Mouse (Mus musculus) adipocyte (in vitro differentiated cells): Measurements from ENCODE around the gene Cldn7.
A peak's percentile ranks its signal among the peaks of the same experiment; 100 is the strongest.
"Not testable (repeated sequence)": the region's sequence is repeated elsewhere in the genome, so short reads cannot be mapped to it uniquely, and the experiment has no call there.

Experiments
- DNase-seq: peaks from one replicate; pipeline ENCODE4 v3.0.0-alpha.2; 2016; ENCODE audit warnings: low spot score

The Cldn7 gene

DNA sequence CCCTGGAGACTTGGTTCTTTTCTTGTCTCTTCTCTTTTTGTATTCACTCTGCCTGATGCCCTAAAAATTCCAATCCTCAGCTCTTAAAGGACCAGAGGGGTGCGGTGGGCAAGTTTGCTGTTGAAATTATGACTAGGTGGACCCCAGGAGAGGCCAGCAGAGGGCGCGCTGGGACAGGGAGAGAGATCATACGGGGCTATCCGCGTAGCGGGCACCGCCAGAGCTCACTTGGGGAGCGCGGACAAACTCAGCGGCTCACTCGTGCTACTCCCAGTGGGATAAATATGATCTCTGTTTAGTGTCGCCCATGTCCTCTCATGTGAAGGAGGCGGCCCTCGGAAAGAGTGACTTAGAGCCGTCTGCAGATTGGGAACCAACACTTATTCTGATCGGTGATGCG is 30.4 kb upstream of the Cldn7 start:
- DNase-seq, result peak; percentile 86

DNA sequence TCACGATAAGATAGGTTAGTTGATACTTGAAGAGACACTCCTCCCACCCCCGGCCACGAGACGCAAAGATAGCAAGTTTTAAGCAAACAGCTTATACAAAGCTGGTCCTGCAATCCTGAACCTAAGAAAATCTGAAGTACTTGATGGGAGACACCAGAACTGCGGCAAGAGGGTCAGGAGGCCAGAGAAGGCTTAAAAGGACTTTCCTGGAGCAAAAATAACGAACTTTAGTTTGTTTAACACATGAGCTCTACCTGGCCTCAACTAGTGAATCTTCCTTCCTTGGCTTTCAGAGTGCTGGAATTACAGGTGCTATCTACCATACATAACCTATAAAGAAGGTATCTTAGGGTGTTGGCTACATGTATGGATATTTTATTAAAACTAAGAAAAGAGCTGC is 29.9 kb upstream of the Cldn7 start:
- no peak for DNase-seq

DNA sequence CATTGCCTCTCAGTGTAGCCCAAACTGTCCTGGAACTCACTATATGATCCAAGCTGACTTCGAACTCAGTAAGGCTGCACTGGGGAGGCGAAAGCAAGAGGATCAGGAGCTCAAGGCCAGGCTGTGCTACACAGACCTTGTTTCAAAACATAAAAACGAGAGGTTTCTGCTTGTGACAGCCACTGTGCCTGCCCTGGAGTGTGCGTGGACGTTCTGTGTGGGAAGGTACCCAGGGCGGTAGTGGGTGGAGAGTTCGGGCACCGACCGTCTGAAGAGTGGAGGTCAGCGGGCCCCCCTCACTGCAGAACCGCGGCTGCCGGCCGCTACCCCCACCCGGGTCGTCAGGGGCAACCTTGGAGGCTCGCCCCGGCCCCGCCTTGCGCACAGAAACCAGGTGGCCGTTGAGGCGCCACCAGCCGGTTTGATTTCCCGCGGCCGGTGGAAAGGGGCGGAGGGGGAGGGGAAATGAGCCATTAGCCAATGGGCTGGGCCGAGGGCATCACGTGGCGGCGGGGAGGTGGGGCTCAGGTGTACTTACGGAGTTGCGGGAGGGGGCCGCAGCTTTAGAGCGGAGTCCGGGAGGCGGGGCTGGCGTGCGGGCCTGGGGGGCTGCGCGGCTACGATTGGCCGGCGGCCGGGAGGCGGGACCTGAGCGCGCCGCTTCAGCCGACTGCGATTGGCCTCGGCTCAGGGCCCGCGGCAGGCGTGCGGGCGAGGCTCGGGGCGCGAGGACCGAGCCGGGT is 29.3 kb upstream of the Cldn7 start, which contains the start of gene Ybx2:
TSS of gene Ybx2 (plus strand) at position 660 of the 743 bp plus-strand sequence.
- no peak for DNase-seq

DNA sequence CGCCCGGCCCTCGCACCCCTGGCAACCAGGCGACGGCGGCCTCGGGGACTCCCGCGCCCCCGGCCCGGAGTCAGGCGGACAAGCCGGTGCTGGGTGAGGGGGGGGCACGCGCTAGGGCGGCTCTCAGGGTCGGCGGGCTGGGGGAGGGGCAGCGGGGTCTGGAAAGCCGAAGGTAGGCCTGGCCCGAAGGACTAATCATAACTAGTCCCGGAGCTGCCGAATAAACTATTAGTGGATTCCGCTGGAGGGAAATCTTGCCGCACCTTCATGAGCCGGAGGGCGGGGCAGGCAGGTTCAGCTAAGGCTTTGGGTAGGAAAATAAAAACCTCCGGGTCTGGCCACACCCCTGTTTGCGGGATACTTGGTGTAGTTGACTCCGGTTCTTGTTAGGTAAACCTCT is 28.4 kb upstream of the Cldn7 start:
- no peak for DNase-seq

DNA sequence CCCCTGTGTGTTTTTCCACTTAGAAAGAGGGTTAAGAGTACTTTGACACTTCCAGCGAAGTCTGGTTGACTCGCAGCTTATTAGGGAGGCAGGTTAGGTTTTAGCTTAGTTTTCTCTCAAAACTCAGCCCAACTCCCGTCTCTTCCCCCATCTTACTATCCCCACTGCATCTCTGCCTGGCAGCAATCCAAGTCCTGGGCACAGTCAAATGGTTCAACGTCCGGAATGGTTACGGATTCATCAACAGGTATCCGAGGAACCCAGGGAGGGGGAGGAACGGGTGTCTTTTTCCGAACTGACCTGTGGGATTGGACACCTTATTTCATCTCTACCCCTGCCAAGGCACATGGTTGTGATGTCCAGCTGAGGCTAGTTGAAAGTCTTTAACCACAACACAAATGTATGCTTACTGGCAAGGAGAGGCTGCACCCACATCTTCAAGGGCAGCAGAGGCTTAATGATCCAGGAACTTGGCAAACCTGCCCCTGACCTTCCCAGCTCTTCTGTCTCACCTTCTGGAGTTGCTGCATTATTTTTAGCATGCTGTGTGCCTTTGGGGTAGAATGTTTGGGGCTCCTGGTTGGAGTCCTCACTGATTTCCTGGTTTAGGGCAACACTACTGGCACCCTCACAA is 27.7 kb upstream of the Cldn7 start:
- peak; percentile 36 for DNase-seq

DNA sequence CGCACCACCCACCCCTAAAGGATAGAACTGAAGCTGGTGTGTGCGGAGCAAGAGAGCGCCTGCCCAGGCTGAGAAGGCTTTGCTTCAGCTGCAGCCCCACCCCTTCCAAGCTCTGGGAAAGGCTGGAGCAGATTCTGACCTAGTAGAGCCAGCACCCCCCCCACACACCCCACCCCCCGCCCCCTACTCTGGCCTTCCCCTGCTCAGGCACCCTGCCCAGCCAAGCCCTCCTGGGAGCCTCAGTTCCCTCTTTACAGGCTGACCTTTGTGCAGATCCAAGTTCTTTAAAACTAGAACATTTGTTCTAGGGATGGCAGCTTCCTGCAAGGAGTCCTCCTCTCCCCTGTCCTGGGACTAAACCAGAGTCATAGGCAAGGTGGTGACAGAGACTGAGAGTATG is 27.2 kb upstream of the Cldn7 start:
- peak; percentile 92 for DNase-seq

DNA sequence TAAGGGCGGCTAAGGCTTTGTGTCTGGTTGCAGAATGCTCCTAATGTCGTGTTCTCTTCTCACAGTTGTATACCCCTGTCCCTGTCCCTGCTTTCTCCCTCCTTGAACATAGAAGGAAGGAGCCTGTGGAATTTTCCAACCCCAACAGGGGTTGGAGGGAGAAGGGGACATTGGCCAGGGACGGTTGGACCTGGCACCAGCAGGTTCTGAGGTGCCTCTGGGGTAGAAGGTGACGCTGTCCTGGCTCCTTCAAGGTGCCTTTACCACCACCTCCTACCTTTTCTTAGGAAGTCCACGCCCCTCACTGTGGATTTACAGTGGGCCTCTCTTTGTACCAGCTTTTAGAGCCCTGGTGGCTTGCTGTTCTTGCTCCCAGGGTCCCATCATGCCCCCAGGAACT is 26.7 kb upstream of the Cldn7 start:
- DNase-seq, result no peak

DNA sequence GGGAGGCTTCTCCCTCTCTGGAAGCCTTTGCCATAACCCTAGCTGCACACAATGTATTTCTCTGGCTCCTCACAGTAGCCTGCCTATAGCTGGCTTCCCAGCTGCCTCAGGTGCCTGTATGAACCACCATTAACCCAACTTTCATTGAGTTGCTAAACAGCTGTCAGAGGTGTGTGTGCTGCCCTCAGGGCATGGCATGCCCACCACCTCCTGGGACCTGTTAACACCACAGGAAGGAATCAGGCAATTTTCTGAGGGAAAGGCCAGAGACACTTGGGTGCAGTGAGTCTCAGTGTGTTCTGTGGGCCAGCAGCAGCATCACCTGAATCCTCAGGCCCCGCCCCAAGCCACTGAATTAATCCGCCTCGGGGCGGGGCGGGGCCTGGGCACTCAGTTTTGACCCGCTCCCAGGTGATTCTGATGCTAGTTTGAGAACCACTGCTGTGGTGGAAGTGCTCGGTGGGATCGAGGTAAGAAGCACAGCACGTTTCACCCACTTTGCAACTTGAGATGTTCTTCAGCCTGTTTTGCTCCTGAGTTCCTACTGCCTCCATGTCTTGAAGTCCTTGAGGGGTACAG is 26.1 kb upstream of the Cldn7 start:
- peak; percentile 39 for DNase-seq

DNA sequence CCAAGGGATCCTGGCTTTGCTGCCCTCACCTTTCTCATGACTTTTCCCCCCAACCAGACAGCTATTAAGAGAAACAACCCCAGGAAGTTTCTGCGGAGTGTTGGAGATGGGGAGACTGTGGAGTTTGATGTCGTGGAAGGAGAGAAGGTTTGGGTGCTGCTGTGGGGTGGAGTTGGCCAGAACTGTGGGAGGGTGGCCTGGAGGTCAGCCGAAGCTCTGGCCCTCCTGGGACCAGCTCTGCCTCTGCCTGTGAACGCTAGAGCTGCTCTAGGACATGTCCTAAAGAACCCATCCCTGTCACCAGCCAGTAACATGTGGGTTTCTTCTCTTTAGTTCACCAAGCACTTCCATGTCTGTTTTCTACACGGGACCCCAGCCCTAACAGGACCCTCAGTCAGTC is 25.4 kb upstream of the Cldn7 start:
- DNase-seq, result peak; percentile 67

DNA sequence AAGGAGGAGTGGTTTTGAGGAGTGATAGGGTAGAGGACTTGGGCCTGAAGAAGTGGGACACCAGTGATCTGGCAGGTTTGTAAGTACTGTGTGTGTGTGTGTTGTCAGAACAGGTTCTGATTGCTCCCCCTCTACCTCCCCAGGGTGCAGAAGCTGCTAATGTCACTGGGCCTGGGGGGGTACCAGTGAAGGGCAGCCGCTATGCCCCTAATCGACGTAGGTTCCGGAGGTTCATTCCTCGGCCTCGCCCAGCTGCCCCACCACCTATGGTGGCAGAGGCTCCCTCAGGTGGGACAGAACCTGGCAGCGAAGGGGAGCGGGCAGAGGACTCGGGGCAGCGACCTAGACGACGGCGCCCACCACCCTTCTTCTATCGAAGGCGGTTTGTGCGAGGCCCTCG is 24.8 kb upstream of the Cldn7 start:
- DNase-seq, result no peak

DNA sequence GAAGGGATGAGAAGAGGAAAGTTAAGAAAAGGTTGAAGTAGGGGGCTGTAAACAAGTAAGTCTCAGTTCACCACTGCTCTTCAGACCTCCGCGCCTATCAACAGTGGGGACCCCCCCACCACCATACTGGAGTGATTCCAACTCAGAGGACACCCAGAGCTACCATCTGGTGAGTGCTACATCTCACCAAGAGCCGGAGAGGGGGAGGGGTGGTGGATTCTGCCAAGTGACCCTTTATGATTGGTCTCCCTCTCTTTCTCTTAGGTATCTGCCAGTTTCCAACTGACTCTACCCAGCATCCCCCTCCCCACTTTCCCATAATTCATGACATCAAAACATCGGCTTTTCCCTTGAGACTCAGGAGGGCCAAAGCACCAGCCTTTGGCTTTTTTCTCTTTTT is 23.6 kb upstream of the Cldn7 start:
- no peak for DNase-seq

DNA sequence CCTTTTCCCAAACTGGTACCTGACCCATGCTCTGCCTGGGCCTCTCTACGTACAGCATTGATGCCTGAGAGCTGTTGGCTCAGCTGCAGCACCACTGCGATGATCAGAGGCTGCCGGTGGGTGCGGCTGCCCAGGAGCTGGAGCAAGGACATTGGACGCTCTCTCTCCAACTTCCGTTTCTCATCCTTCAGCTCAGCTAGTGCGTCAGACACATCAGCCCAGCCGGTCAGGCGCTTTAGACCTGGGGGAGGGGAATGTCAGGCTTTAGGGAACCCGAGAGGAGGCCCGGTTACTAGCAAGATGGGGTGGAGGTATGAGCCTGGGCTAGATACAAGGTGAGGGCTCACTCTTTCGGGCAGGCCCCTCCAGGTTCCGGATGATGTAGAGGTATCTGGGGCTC is 19.4 kb upstream of the Cldn7 start:
- no peak for DNase-seq

DNA sequence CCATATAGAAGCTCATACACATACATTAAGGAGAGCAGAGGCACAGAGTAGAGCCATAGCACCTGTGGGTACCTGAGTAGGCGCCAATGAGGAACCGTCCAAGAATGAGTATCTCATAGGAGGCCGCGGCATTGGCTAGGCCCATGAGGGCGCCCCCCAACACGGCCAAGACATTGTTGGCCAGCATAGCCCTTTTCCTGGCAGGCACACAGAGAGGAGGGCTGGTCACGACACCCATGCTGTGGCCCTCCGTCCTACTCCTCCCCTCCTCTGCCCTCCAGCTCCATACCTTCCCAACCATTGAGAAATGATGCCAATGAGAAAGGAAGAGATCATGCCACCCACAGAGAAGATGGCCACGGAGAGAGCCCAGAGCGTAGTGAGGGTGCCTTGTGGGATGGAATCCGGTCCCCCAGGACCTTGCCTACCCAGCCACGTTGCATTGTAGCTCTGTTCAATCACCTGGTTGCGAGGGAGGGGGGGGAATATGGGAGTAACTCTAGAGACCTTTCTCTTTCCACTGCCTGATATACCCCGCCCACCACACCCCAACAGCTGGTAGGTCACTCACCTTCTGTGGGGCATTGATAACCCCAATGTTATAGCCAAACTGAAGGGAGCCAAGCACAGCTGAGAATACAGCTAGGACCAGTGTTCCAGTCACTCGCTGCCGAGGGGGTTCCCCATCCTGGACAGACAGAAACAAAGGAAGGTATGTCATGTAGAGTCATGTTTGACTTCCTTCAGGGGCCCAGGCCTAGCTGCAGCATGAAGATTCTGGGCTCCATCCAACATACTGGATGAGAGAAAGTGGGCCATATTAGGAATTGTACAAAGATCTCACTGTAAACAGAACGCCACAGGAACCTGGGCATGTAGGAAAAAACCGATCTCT is 18.3 kb upstream of the Cldn7 start:
- no peak for DNase-seq

DNA sequence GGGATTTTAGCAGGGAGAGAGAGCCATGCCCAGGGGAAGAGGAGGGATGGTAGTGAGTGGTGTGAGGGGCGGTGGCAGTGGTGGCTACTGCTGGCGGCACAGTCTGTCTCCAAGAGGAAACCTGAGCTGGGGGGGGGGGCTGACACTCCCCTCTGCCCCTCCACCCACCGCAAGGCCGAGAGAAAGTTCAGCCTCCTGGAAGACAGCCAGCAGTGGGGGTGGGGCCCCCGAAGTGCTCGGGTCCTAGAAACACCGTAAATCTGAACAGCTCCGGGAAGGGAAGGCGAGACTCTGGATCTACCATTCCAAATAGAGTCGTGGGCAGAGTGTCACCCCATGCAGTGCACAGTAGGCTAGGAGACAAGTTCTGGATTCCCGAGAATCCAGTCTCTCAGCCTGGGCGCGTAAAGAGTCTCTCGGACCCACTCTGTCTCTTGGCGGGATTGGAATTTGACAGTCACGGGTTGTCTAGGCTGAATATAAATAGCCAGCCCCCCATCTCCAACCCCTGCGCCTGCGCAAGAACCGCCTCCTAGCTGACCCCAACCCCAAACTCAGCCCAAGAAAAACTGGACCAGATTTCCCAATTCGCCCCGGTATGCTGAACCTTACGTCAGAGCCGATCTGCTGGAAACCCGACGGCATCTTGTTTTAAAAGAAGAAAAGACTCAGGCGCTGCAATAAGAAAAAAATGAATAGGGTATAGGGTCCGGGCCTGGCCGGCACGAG is 17.1 kb upstream of the Cldn7 start:
- DNase-seq, result peak; percentile 32

DNA sequence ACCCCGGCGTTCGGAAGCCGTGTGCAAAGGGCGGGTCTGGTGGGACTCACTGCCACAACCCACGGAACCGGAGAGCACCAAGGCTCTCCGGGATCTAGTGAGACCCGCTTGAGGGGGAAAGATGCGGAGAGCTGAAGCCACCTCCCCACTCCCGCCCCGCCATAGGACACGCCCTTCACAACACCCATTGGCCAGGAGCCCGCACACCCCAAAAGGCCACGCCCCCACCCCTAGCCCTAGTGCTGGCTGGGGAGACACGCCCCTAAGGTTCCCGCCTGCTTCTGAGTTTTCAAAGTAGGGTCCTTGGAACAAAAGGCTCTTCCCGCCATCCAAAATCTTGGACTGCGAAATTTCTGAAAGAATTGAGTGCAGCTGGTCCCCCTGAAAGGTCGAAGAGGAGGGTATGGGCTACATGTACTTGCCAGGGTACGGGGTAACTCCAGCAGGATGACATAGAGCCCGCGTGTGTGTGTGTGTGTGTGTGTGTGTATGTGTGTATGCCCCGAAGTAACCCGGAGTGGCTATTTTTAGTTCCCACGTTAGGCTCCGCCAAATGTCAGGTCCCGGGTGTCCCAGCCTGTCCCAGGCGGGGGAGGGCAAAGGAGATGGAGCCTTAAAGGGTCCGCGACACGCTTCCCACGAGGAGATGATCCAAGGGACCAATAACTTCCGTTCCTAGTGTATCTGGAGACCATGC is 16.4 kb upstream of the Cldn7 start, which contains the start of gene Slc2a4:
TSS of gene Slc2a4 (minus strand) at position 123 of the 697 bp plus-strand sequence.
- DNase-seq, result peak; percentile 88

DNA sequence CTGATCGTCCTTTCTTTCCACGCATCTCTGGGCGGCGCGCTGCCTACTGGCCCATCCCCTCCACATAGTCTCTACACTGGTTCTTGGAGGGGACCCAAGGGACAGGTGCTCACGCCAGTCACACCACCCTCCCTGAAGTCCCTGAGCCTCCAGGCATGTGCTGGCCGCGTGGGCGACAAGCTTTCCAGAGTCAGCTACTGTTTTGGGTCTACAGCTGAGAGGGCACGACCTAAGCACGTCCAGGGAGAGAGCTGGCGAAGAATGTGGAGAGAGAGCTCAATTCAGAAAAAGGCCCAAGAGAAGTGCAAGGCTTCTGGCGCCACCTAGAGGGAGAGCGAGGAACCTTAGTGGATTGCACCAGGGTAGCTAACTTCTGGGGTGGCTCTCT is 15.8 kb upstream of the Cldn7 start:
- peak; percentile 91 for DNase-seq

DNA sequence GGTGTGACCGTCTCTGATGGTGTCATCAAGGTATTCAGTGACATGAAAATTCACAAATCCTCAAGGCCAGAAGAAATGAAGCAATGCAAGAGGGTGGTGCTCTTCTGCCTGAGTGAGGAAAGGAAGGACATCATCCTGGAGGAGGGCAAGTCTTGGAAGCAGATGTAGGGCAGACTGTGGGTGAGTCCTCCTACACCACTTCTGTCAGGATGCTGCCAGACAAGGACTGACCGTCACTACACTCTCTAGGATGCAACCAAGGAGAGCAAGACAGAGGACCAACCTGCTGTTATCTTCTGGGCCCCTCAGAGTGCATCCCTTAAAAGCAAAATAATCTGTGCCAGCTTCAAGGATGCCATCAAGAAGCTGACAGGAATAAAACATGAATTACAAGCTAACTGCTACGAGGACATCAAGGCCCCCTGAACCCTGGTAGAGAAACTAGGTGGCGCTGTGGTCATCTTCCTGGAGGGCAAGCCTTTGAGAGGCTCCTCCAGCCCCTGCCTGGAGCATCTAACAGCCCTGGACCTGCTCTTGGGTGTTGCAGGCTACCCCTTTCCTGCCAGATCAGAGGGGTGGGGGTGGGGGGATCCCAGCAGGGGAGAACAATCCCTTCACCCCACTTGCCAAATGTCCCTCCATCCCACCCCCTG is 13.6 kb upstream of the Cldn7 start:
- no peak for DNase-seq

DNA sequence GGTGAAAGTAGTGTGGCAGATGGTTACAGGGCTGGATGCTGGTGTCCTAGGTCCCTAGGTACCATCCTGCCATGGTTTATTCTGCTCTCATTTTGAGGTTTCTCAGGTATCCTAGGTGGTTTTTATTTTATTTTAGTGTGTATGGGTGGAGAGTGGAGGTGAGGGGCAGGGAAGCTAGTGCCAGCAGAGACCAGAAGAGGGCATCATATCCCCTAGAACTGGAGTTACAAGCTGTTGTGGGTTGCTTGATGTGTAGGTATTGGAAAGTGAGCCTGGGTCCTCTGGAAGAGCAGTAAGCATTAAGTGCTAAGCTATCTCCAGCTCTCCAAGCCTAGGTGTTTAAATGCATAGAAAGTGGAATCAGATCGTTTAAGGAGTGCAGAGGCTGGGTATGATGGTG is 12.3 kb upstream of the Cldn7 start:
- DNase-seq, result no peak

DNA sequence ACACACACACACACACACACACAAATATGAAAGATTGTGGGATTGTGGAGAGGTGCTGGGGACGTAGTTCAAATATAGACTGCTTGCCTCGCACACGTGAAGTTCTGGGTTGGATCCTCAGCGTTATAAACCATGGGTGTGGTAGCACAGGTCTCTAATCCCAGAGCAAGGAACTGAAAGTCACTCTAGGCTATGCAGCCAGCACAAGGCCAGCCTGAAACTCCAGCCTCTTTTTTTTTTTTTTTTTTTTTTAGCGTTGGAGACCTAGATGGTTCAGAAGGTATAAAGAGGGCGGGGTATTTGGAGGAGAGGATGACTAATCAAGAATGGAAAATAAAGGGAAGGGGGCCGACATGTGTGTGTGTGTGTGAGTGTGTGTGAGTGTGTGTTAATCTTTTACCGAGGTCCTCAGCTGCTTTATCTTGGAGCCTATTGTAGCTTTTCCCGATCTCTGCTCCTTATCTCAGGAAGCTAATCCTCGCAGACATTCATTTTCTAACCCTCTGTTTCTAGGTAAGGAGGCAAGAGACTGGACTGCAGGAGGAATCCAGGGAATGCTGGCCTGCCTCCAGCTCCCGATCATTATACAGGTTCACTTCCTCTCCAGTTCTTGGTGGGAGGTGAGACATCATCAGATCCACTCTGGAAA is 11.2 kb upstream of the Cldn7 start:
- DNase-seq, result no peak

DNA sequence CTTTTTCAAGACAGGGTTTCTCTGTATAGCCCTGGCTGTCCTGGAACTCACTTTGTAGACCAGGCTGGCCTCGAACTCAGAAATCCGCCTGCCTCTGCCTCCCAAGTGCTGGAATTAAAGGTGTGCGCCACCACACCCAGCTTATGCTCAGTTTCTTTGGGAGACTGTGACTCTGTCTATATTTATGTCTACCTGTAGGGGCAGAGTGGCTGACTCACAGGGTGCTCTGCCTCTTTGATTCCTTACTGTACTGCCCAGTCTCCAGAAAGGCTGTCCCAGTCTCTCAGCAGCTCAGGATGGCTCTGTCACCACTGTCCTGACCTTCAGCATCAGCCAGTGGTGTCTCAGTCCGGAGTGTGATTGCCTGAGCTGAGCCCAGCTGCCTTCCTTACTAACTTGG is 9.0 kb upstream of the Cldn7 start:
- not testable (repeated sequence) for DNase-seq
